Mouse (Mus musculus) thymus, postnatal 0 days (tissue): Measurements from ENCODE around the gene Iqsec1. TPM values are rescaled to one million over a fixed set of nuclear protein-coding genes. Genes with fewer than 3 reads are reported as not detected.
A peak's percentile ranks its signal among the peaks of the same experiment; 100 is the strongest.

Experiments used
- DNase-seq: peaks from one replicate; pipeline ENCODE4 v3.0.0-alpha.2; 2015; ENCODE audit warnings: low spot score
- polyA plus RNA-seq: library from polyadenylated mRNA; unstranded; fragments of >200 nt; fragmentation: Nextera tagmentation; extraction: Ambion mirVana; gene quantifications from 2 replicates; pipeline ENCODE4 v1.2.1, GENCODE M21; 2015

Iqsec1 gene
- polyA plus RNA-seq: 4.8 and 5.4 TPM in 2 replicates

GRCm38 (mm10) chr6:90988648-90989317 lies at the start of gene Iqsec1:
Iqsec1 (minus strand) TSS chr6:90988685.
- DNase-seq: peak; percentile 88

- DNase-seq: no peak
Observed at GRCm38 (mm10) chr6:91028256-91028655, 39.8 kb upstream of the Iqsec1 start.

- DNase-seq: no peak
Observed at GRCm38 (mm10) chr6:91020810-91021209, 32.3 kb upstream of the Iqsec1 start.

- no peak for DNase-seq
Observed at GRCm38 (mm10) chr6:91016600-91017230, 28.2 kb upstream of the Iqsec1 start.

- DNase-seq: no peak
Observed at GRCm38 (mm10) chr6:91014198-91014958, 25.9 kb upstream of the Iqsec1 start.

GRCm38 (mm10) chr6:91012458-91012857 lies 24.0 kb upstream of the Iqsec1 start:
- no peak for DNase-seq

- no peak for DNase-seq
Observed at GRCm38 (mm10) chr6:91011568-91011967, 23.1 kb upstream of the Iqsec1 start.

- no peak for DNase-seq
Observed at GRCm38 (mm10) chr6:91008284-91008830, 19.9 kb upstream of the Iqsec1 start.

- no peak for DNase-seq
Observed at GRCm38 (mm10) chr6:91007207-91007606, 18.7 kb upstream of the Iqsec1 start.

- DNase-seq: no peak
Observed at GRCm38 (mm10) chr6:91004157-91004556, 15.7 kb upstream of the Iqsec1 start.

- no peak for DNase-seq
Observed at GRCm38 (mm10) chr6:91003310-91003995, 15.0 kb upstream of the Iqsec1 start.

GRCm38 (mm10) chr6:91001566-91001965 lies 13.1 kb upstream of the Iqsec1 start:
- no peak for DNase-seq

- no peak for DNase-seq
Observed at GRCm38 (mm10) chr6:91000819-91001525, 12.5 kb upstream of the Iqsec1 start.

GRCm38 (mm10) chr6:90999176-90999575 lies 10.7 kb upstream of the Iqsec1 start:
- no peak for DNase-seq

- DNase-seq: no peak
Observed at GRCm38 (mm10) chr6:90997025-90997424, 8.5 kb upstream of the Iqsec1 start.

- DNase-seq: no peak
Observed at GRCm38 (mm10) chr6:90996181-90996580, 7.7 kb upstream of the Iqsec1 start.

GRCm38 (mm10) chr6:90988299-90988625 lies 223 bp downstream of the Iqsec1 start:
- no peak for DNase-seq

- DNase-seq: peak; percentile 33
Observed at GRCm38 (mm10) chr6:90987561-90988298, 755 bp downstream of the Iqsec1 start.

- no peak for DNase-seq
Observed at GRCm38 (mm10) chr6:90984101-90984500, 4.4 kb downstream of the Iqsec1 start.

- no peak for DNase-seq
Observed at GRCm38 (mm10) chr6:90974279-90974678, 14.2 kb downstream of the Iqsec1 start.
